In the genomic region with DNA sequence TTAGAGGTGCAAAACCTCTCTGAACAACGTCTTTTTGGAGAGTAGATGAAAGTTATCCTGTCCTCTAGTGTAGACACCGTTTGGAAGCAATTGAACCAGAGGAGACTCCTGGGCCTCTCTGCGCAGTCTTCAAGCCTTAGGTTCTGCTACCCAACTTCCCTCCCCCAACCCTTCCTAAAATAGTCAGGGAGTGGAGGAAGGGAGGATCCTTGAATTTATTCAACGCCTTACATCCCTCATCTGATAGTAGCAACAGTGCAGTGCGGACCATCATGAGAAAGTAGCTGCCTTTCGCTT, we compare ENCODE assay signal across 9 mouse cellular contexts. TPM values are rescaled to one million over a fixed set of nuclear protein-coding genes. Genes with fewer than 3 reads are reported as not detected.
DNase-seq lines count a peak whose midpoint lies in the region; ATAC-seq and TF ChIP-seq lines count a peak whose summit lies in the region.
"Had no signal": no experiment of that assay in that cellular context is flagged by ENCODE, and none has a peak within 500 bp of the region (broad histone marks: within the 10 kb centered on the region; RNA-seq: fewer than 3 reads in every experiment).

No protein-coding gene starts in this region.

- peak overlapping the region; percentile 84 for H3K4me3 ChIP-seq in E14TG2a.4 (replicated peaks; ENCODE audit: low read length)
- H3K4me3 ChIP-seq in bone marrow, adult 2 months (replicated peaks; ENCODE audit: control insufficient read depth, low read depth, low read length), result peak overlapping the region; percentile 99
- peak overlapping the region; percentile 41; the same call in 1 of the 2 replicates for H3K4me3 ChIP-seq in lung, embryonic 14.5 days (ENCODE audit: low read depth, low read length)

- intact Hi-C loops in heart, postnatal 10 days (cut with DNase I), result loop anchor here (10.0 kb wide), 1 partner anchor 235 kb away; no protein-coding TSS in a partner anchor
- intact Hi-C loops in left cerebral cortex, postnatal 4 days (cut with DNase I), result no loop called here

- H3K9me3 ChIP-seq in E14TG2a.4 (ENCODE audit: low read length), result no peaks in the 10 kb centered on the region
- H3K9me3 ChIP-seq in lung, embryonic 14.5 days (ENCODE audit: low read depth, low read length), result no peaks in the 10 kb centered on the region

- H3K4me1 ChIP-seq in E14TG2a.4 (replicated peaks; ENCODE audit: low read depth, low read length), result peaks cover 22% of the 10 kb centered on the region
- no peaks in the 10 kb centered on the region; the same call in 1 of the 2 replicates for H3K4me1 ChIP-seq in bone marrow, adult 2 months (ENCODE audit: control insufficient read depth, insufficient read depth, low read length)
- no peaks in the 10 kb centered on the region for H3K4me1 ChIP-seq in lung, embryonic 14.5 days (ENCODE audit: insufficient read depth)

- DNase-seq in heart, postnatal 10 days, result peak; percentile 8 to 11
- DNase-seq in lung, embryonic 14.5 days, result no peak
- DNase-seq in urinary bladder, postnatal 14 days (ENCODE audit: low spot score), result no peak
- no peak for DNase-seq in cerebellum, postnatal 10 days
- DNase-seq in left cerebral cortex, postnatal 4 days, result no peak

- no peak for TF ChIP-seq POLR2A in bone marrow, adult 2 months (IDR thresholded peaks at IDR 0.05; ENCODE audit: borderline replicate concordance, control insufficient read depth, low read depth, low read length)

- WGBS in bone marrow, adult 2 months, result 22% methylated on average over 6 of the region's 6 CpGs
- WGBS in lung, embryonic 14.5 days, result 4% methylated on average over 6 of the region's 6 CpGs

- H3K9ac ChIP-seq in lung, embryonic 14.5 days, result peak overlapping the region; percentile 27; the same call in 1 of the 2 replicates

- TF ChIP-seq CTCF in E14TG2a.4 (conservative IDR thresholded peaks at IDR 0.05; ENCODE audit: low read length), result no peak
- no peak for TF ChIP-seq CTCF in bone marrow, adult 2 months (IDR thresholded peaks at IDR 0.05; ENCODE audit: control insufficient read depth, insufficient read depth, low read length)
- no peak for TF ChIP-seq CTCF in lung, embryonic 14.5 days (IDR thresholded peaks at IDR 0.05; ENCODE audit: low read depth)

- peak; percentile 43; the same call in 1 of the 2 replicates for ATAC-seq in lung, embryonic 14.5 days (ENCODE audit: insufficient read depth)
- ATAC-seq in erythroblast, adult 5-6 weeks (replicated peaks; ENCODE audit: low FRiP score, poor library complexity, severe bottlenecking), result no peak

- peaks cover 11% of the 10 kb centered on the region for H3K27me3 ChIP-seq in E14TG2a.4 (ENCODE audit: insufficient read depth, low read length)
- no peaks in the 10 kb centered on the region for H3K27me3 ChIP-seq in lung, embryonic 14.5 days (ENCODE audit: insufficient read depth, low read length)

- H3K27ac ChIP-seq in bone marrow, adult 2 months (ENCODE audit: control insufficient read depth, insufficient read depth, low read depth, low read length, poor library complexity), result peak overlapping the region; percentile 97
- H3K27ac ChIP-seq in lung, embryonic 14.5 days (ENCODE audit: low read depth), result no peak overlapping the region
- H3K27ac ChIP-seq: macrophage had no signal

- no peaks in the 10 kb centered on the region for H3K36me3 ChIP-seq in E14TG2a.4 (ENCODE audit: insufficient read depth, low read length)
- H3K36me3 ChIP-seq in lung, embryonic 14.5 days (ENCODE audit: insufficient read depth), result no peaks in the 10 kb centered on the region

- H3K4me2 ChIP-seq in lung, embryonic 14.5 days, result peak overlapping the region; percentile 84

RNA-seq across cellular contexts. Expression of gene Syne1, which starts 1.5 kb away (rescaled TPM):
- polyA plus RNA-seq in bone marrow, adult 2 months (2011; ENCODE audit: insufficient read depth, insufficient read length, low replicate concordance, missing spikeins), result 16.3 and 67.1 TPM in 2 replicates
- 10 to 100 TPM; 76.4 to 85.9 TPM for total RNA-seq in heart, postnatal 10 days (2021)
- polyA plus RNA-seq in lung, embryonic 14.5 days (2014; fragmentation: Nextera tagmentation; extraction: Ambion mirVana), result 7.9 and 9.0 TPM in 2 replicates
- total RNA-seq in erythroblast, adult 5-6 weeks (2015; ENCODE audit: low replicate concordance), result 50.5 and 51.4 TPM in 2 replicates
- total RNA-seq in erythroblast, adult 5-6 weeks (2017; ENCODE audit: low replicate concordance), result 49.9 and 54.9 TPM in 2 replicates
- 10 to 100 TPM; 57.9 to 58.8 TPM for total RNA-seq in left cerebral cortex, postnatal 4 days (2021)

RNA-seq across cellular contexts. Expression of gene Myct1, which starts 43.8 kb away (rescaled TPM):
- 3.6 and 5.8 TPM in 2 replicates for polyA plus RNA-seq in bone marrow, adult 2 months (2011; ENCODE audit: insufficient read depth, insufficient read length, low replicate concordance, missing spikeins)
- total RNA-seq in heart, postnatal 10 days (2021), result 10 to 100 TPM; 22.2 to 30.4 TPM
- polyA plus RNA-seq in lung, embryonic 14.5 days (2014; fragmentation: Nextera tagmentation; extraction: Ambion mirVana), result 7.8 and 8.9 TPM in 2 replicates
- 1.0 TPM in 1 of 2 replicates, not detected in the other for total RNA-seq in erythroblast, adult 5-6 weeks (2015; ENCODE audit: low replicate concordance)
- total RNA-seq in erythroblast, adult 5-6 weeks (2017; ENCODE audit: low replicate concordance), result 0.09 TPM in 1 of 2 replicates, not detected in the other
- total RNA-seq in left cerebral cortex, postnatal 4 days (2021), result 1 to 10 TPM in 1 of 2 experiments, under 1 TPM in 1; 0.82 to 1.1 TPM

Comparison
In these comparisons a context has a peak if more than half of its experiments do, and no peak if none do; other contexts are left out.
1. H3K4me3 ChIP-seq: peak in every context shown above with its lines; median percentile 99 in bone marrow, adult 2 months; 84 in E14TG2a.4; 41 in lung, embryonic 14.5 days.
2. DNase-seq: peak in heart, postnatal 10 days (2 of 2); none in lung, embryonic 14.5 days (single experiment), urinary bladder, postnatal 14 days (single experiment), cerebellum, postnatal 10 days (0 of 2) and left cerebral cortex, postnatal 4 days (single experiment).
3. RNA of gene Myct1, which starts 43.8 kb away (total RNA-seq): 22.2 to 30.4 TPM in heart, postnatal 10 days; 0.82 to 1.1 TPM in left cerebral cortex, postnatal 4 days and 0.09 to 1.0 TPM in erythroblast, adult 5-6 weeks; every median in the first group is over 10 times any median in the second.